Mouse (Mus musculus) forebrain, embryonic 14.5 days (tissue): ENCODE results near the gene Mmaa. TPM values are rescaled to one million over a fixed set of nuclear protein-coding genes. Genes with fewer than 3 reads are reported as not detected.

Experiments used
- ATAC-seq: fragments of 200-750 bp; cut with Nextera tagmentation; 2 replicates; pipeline ENCODE4 v1.8.0; 2017; ENCODE audit warnings: mild to moderate bottlenecking, moderate library complexity
- DNase-seq: peaks from one replicate; pipeline ENCODE4 v3.0.0-alpha.2; 2015; ENCODE audit warnings: low spot score
- H3K27ac ChIP-seq: fragments of 300-500 bp; sonication (generic); 2 replicates; pipeline ENCODE4 v1.5.1; 2014; ENCODE audit warnings: low read depth, mild to moderate bottlenecking, control low read depth, low read length, moderate library complexity
- H3K27me3 ChIP-seq: fragments of 300-500 bp; sonication (generic); replicated peaks from 2 replicates; pipeline ENCODE4 v1.6.1; 2014; ENCODE audit warnings: low read length, control low read depth, mixed read lengths; ENCODE audit not compliant: control insufficient read depth, insufficient read depth
- H3K36me3 ChIP-seq: fragments of 300-500 bp; sonication (generic); 2 replicates; pipeline ENCODE4 v1.6.1; 2014; ENCODE audit warnings: low read length, control low read depth; ENCODE audit not compliant: control insufficient read depth, insufficient read depth
- H3K4me1 ChIP-seq: fragments of 300-500 bp; sonication (generic); 2 replicates; pipeline ENCODE4 v1.6.1; 2014; ENCODE audit warnings: antibody characterized with exemption, low read length, control low read depth; ENCODE audit not compliant: control insufficient read depth, insufficient read depth
- H3K4me2 ChIP-seq: fragments of 300-500 bp; sonication (generic); 2 replicates; pipeline ENCODE4 v1.6.1; 2014; ENCODE audit warnings: mild to moderate bottlenecking, control low read depth, low read length
- H3K4me3 ChIP-seq: fragments of 300-500 bp; sonication (generic); 2 replicates; pipeline ENCODE4 v1.5.1; 2014; ENCODE audit warnings: low read depth, low read length, control low read depth
- H3K9ac ChIP-seq: fragments of 300-500 bp; sonication (generic); 2 replicates; pipeline ENCODE4 v1.6.1; 2014; ENCODE audit warnings: mild to moderate bottlenecking, low read length, control low read depth, moderate library complexity
- H3K9me3 ChIP-seq: fragments of 300-500 bp; sonication (generic); replicated peaks from 2 replicates; pipeline ENCODE4 v1.6.1; 2016; ENCODE audit warnings: low read length, control low read depth, mixed read lengths; ENCODE audit not compliant: control insufficient read depth
- WGBS: fragments of 180-500 bp; shearing (Covaris S2); extraction: QIAGEN DNeasy Blood & Tissue Kit; methylation state at CpG from one replicate; pipeline ENCODE4 v1.1.7; 2014; 5-methylcytosine and 5-hydroxymethylcytosine counted together
- polyA plus RNA-seq: library from polyadenylated mRNA; unstranded; fragments of >200 nt; fragmentation: Nextera tagmentation; extraction: Ambion mirVana; gene quantifications from 2 replicates; pipeline ENCODE4 v1.2.1, GENCODE M21; 2014

The Mmaa gene
- polyA plus RNA-seq, 1 experiment from 2014 or later: 20.2 TPM

DNA sequence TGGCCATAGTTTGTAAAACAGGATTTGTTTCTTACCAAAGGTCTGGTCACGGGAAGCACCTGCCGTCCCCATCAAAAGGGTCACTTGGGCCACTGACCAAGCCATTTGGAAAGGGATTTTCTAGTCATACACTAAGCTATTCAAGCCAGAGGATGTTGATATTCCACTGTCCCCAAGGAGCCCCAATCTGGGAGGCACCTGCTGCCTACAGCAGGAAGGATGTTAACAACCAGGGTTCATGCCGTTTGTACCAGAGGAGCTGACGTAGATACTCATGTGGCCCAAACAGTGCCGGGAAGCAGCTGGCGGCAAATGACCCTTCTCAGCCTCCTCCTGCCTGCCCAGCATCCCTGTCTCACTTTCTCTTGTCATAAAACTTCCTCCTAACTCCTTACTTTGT is 30.8 kb upstream of the Mmaa start:
- H3K27ac ChIP-seq: no peak overlapping the region
- WGBS: 96% methylated on average over 6 of the region's 6 CpGs
- H3K9ac ChIP-seq: no peak overlapping the region
- H3K4me1 ChIP-seq: no peaks in the 10 kb centered on the region
- ATAC-seq: no peak
- no peaks in the 10 kb centered on the region for H3K36me3 ChIP-seq
- H3K4me2 ChIP-seq: no peak overlapping the region
- H3K9me3 ChIP-seq: no peaks in the 10 kb centered on the region
- no peak for DNase-seq
- no peak overlapping the region for H3K4me3 ChIP-seq
- H3K27me3 ChIP-seq: no peaks in the 10 kb centered on the region

DNA sequence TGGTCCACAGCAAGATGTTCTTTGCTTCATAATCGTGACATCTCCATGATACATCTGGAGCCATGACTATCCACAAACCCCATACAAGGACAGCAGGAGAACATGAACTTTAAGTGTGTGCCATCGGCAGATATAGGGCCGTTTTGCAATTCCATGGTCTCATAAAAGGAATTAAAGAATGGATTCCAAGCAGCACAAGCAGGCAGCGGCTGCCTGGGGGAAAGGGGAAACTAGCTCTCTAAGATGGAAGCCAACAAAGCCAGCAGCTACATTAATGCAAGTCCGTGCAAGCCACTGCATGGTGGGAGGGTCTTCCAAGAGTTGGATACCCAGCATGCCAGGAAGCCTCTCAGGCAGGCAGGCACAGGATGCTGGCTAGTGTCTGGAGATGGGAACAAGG is 30.2 kb upstream of the Mmaa start:
- 72% methylated on average over 5 of the region's 5 CpGs for WGBS
- no peak for ATAC-seq

DNA sequence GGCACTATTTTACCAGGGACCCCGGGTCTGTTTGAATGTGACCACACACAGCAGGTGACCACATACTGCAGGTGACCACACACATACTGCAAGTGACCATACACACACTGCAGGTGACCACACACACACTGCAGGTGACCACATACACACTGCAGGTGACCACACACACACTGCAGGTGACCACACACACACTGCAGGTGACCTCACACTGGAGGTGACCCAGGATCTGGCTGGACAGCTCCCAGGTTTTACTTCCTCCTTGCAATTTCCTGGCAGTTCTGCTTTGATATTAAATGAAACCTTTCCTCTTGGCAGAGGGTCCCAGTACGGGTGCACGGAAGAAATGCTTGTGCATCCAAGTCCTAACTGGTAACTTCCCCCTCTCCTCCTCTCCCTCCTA is 29.3 kb upstream of the Mmaa start:
- H3K27me3 ChIP-seq: no peaks in the 10 kb centered on the region
- no peak overlapping the region for H3K4me2 ChIP-seq
- H3K9ac ChIP-seq: no peak overlapping the region
- no peak overlapping the region for H3K4me3 ChIP-seq
- DNase-seq: no peak
- H3K4me1 ChIP-seq: no peaks in the 10 kb centered on the region
- WGBS: 65% methylated on average over 3 of the region's 3 CpGs
- no peaks in the 10 kb centered on the region for H3K36me3 ChIP-seq
- no peak overlapping the region for H3K27ac ChIP-seq
- H3K9me3 ChIP-seq: no peaks in the 10 kb centered on the region
- ATAC-seq: no peak

More for the DNA sequence above, 30.2 kb upstream of the Mmaa start:
- DNase-seq: peak; percentile 4
- no peaks in the 10 kb centered on the region for H3K36me3 ChIP-seq
- no peaks in the 10 kb centered on the region for H3K27me3 ChIP-seq
- H3K27ac ChIP-seq: no peak overlapping the region
- H3K4me3 ChIP-seq: no peak overlapping the region
- no peak overlapping the region for H3K4me2 ChIP-seq
- no peaks in the 10 kb centered on the region for H3K9me3 ChIP-seq
- H3K4me1 ChIP-seq: no peaks in the 10 kb centered on the region
- no peak overlapping the region for H3K9ac ChIP-seq

DNA sequence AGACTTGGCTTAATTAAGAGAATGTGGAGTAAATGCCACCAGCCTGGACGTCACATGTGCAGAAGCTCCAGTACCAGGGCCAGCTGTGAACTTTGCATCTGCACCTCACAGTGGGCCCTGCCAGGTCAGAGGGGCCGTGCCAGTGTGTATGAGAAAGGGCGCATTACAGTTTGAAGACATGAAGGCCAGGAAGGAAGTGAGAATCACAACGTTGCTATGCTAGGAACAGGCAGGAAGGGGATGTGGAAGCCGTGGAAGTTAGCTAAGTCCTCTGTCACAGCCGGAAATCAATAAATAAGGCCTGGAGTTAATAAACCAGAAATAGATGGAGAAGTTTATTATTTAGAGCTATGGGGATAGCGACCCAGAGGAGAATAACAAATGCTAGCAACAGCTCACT is 28.4 kb upstream of the Mmaa start:
- Histone ChIP-seq H3K4me1 (no peaks in the 10 kb centered on the region), H3K4me3 (no peak overlapping the region), H3K9me3 (no peaks in the 10 kb centered on the region), H3K36me3 (no peaks in the 10 kb centered on the region), H3K9ac (no peak overlapping the region), H3K4me2 (no peak overlapping the region), H3K27me3 (no peaks in the 10 kb centered on the region), H3K27ac (no peak overlapping the region)
- DNase-seq: no peak
- 75% methylated on average over 7 of the region's 7 CpGs for WGBS
- ATAC-seq: no peak

DNA sequence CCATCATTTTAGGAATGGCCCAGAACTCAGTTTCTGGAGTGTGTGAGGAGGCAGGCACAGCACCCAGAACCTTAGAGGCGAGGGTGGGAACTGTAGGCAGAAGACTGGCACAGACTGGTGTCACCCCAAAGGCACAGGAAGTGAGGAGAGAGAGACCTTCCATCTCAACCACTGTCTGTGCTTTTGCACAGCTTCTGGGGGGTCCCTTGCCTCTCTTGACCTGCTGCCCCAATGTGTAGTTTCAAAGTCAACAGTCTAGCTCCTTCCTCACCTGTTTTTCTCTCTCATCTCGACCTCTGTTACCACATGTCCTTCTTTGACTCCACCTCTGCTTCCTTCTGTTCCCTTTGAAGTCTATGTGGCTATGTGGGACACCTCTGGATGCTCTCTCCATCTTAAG is 16.1 kb upstream of the Mmaa start:
- no peak for DNase-seq
- 81% methylated on average over 2 of the region's 2 CpGs for WGBS
- no peak for ATAC-seq

DNA sequence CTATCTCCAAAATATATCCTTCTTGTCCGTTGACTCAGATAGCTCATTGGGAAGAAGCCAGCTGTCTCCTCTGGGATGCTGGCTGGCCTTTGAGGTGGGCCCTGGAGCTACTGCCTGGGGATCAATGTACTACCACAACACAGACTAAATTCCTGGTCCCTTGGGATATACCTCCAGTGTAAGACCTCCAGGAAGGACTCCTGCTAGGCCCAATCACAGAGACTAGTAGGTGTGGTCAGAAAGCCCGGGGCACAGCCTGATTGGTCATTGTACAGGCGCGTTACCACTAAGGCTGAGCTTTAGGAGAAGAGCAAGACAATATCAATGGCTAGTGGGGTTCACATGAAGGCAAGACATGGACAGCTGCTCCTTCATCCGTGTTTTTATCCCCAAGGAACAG is 11.2 kb upstream of the Mmaa start:
- DNase-seq: no peak
- 70% methylated on average over 5 of the region's 5 CpGs for WGBS
- H3K9ac ChIP-seq: no peak overlapping the region
- H3K4me1 ChIP-seq: no peaks in the 10 kb centered on the region
- no peaks in the 10 kb centered on the region for H3K36me3 ChIP-seq
- no peak for ATAC-seq
- H3K4me2 ChIP-seq: no peak overlapping the region
- H3K4me3 ChIP-seq: no peak overlapping the region
- no peaks in the 10 kb centered on the region for H3K9me3 ChIP-seq
- H3K27me3 ChIP-seq: no peaks in the 10 kb centered on the region
- no peak overlapping the region for H3K27ac ChIP-seq

More for the DNA sequence above, 16.1 kb upstream of the Mmaa start:
- no peaks in the 10 kb centered on the region for H3K4me1 ChIP-seq
- no peak overlapping the region for H3K9ac ChIP-seq
- no peak overlapping the region for H3K4me3 ChIP-seq
- H3K36me3 ChIP-seq: no peaks in the 10 kb centered on the region
- H3K4me2 ChIP-seq: no peak overlapping the region
- no peak overlapping the region for H3K27ac ChIP-seq
- H3K9me3 ChIP-seq: no peaks in the 10 kb centered on the region
- no peaks in the 10 kb centered on the region for H3K27me3 ChIP-seq

DNA sequence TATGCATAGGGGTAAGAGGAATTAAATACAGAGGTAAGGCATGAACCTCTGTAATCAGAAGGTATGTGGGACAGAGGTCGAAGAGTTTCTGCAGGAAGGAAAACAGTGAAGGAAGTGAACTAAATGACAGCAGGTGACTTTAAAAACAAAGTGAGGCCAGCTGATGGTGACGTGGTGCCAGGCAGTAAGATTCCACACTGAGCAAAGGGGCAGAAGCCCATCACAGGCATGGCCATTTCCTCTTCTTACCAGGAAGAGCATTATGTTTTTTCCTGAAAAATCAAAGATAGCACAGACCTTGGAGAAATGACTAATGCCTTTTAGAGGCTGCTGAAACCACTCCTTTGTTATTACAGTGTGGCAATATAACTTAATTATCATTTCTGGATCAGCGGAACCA is 6.8 kb upstream of the Mmaa start:
- Histone ChIP-seq H3K36me3 (no peaks in the 10 kb centered on the region), H3K9me3 (no peaks in the 10 kb centered on the region), H3K27me3 (no peaks in the 10 kb centered on the region), H3K4me3 (no peak overlapping the region), H3K27ac (no peak overlapping the region), H3K4me1 (no peaks in the 10 kb centered on the region), H3K9ac (no peak overlapping the region), H3K4me2 (no peak overlapping the region)
- 82% methylated on average over 3 of the region's 3 CpGs for WGBS
- no peak for ATAC-seq
- no peak for DNase-seq

DNA sequence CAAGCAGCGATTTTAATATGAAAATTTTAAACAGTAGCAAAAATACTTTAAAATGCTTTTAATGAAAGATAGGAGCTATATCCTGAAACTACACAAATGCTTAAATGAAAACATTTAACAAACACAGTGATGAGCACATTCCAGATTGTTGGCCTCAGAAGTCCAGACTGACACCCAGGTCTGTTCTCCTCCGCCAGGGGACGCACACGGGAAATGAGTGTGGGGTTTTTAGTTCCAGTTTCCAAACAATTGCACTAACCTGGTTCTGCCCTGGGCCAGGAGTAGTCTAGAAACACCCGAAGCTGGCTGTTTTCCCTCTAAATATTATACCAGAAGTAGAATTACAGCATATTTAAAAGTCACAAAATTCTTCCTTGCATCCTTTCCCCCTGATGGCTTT is 5.0 kb upstream of the Mmaa start:
- no peak overlapping the region for H3K4me2 ChIP-seq
- no peak for DNase-seq
- no peak overlapping the region for H3K9ac ChIP-seq
- H3K36me3 ChIP-seq: no peaks in the 10 kb centered on the region
- WGBS: 88% methylated on average over 5 of the region's 5 CpGs
- no peak for ATAC-seq
- no peaks in the 10 kb centered on the region for H3K27me3 ChIP-seq
- H3K9me3 ChIP-seq: no peaks in the 10 kb centered on the region
- H3K4me1 ChIP-seq: peaks cover 5% of the 10 kb centered on the region
- H3K27ac ChIP-seq: no peak overlapping the region
- no peak overlapping the region for H3K4me3 ChIP-seq

DNA sequence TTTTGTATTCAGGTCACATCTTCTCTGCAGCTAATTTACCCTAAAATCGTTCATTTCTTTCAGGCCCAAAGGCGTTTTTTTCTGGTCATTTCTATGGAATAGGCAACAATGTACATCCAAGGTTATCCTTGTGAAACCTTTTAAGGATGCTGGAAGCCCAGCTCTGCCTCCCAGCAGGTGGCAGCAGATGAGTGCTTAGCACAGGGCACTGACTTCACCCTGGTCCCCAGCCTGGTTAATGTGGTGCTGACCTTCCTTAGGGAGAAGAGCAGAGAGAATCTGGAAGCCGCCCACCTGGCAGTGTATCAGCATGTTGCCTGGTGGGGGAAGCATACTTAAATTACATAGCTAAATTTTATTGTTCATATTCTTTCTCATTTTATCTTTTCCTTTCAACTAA is 3.0 kb upstream of the Mmaa start:
- WGBS: 24% methylated on average over 3 of the region's 3 CpGs
- no peaks in the 10 kb centered on the region for H3K27me3 ChIP-seq
- H3K4me1 ChIP-seq: peaks cover 16% of the 10 kb centered on the region
- H3K9me3 ChIP-seq: no peaks in the 10 kb centered on the region
- H3K36me3 ChIP-seq: no peaks in the 10 kb centered on the region
- no peak overlapping the region for H3K4me2 ChIP-seq
- DNase-seq (peak; percentile 80), ATAC-seq (no peak)
- H3K27ac ChIP-seq: no peak overlapping the region
- no peak overlapping the region for H3K9ac ChIP-seq
- no peak overlapping the region for H3K4me3 ChIP-seq
